Mouse (Mus musculus) heart, embryonic 14.5 days (tissue): ENCODE results near the gene Ank. TPM values are rescaled to one million over a fixed set of nuclear protein-coding genes. Genes with fewer than 3 reads are reported as not detected.

Experiments
- ATAC-seq: fragments of 200-750 bp; cut with Nextera tagmentation; 2 replicates; pipeline ENCODE4 v1.8.0; 2017; ENCODE audit warnings: low read depth, moderate TSS enrichment; ENCODE audit not compliant: insufficient number of reproducible peaks, insufficient read depth, low FRiP score
- H3K27ac ChIP-seq, 2 experiments: fragments of 200-500 bp in 1 of 2; fragments of 300-500 bp in 1 of 2; sonication (generic) in 1 of 2; replicated peaks in 1 of 2; 2 replicates each; pipeline ENCODE4 v1.5.1; 2012 to 2014; ENCODE audit warnings: low read depth in 2 of 2, low read length in 2 of 2, control low read depth in 1 of 2, mild to moderate bottlenecking in 1 of 2, mixed read lengths in 1 of 2; ENCODE audit not compliant: control insufficient read depth in 1 of 2, insufficient read depth in 1 of 2
- H3K27me3 ChIP-seq: fragments of 300-500 bp; sonication (generic); 2 replicates; pipeline ENCODE4 v1.6.1; 2014; ENCODE audit warnings: mild to moderate bottlenecking, low read length, control low read depth; ENCODE audit not compliant: control insufficient read depth, insufficient read depth
- H3K36me3 ChIP-seq: fragments of 300-500 bp; sonication (generic); 2 replicates; pipeline ENCODE4 v1.6.1; 2014; ENCODE audit warnings: mild to moderate bottlenecking, control low read depth, low read length, mixed read lengths; ENCODE audit not compliant: control insufficient read depth, insufficient read depth
- H3K4me1 ChIP-seq, 2 experiments: fragments of 200-500 bp in 1 of 2; fragments of 300-500 bp in 1 of 2; sonication (generic) in 1 of 2; 2 replicates each; pipeline ENCODE4 v1.6.1; 2012 to 2014; ENCODE audit warnings: low read length in 2 of 2, control low read depth in 1 of 2, mixed read lengths in 1 of 2; ENCODE audit not compliant: control insufficient read depth in 2 of 2, insufficient read depth in 2 of 2
- H3K4me2 ChIP-seq: fragments of 300-500 bp; sonication (generic); 2 replicates; pipeline ENCODE4 v1.6.1; 2014; ENCODE audit warnings: mild to moderate bottlenecking, low read length
- H3K4me3 ChIP-seq, 2 experiments: fragments of 200-500 bp in 1 of 2; fragments of 300-500 bp in 1 of 2; sonication (generic) in 1 of 2; 2 replicates each; pipeline ENCODE4 v1.5.1; 2012 to 2014; ENCODE audit warnings: low read length in 2 of 2, mild to moderate bottlenecking in 2 of 2, control low read depth in 1 of 2, low read depth in 1 of 2, moderate library complexity in 1 of 2; ENCODE audit not compliant: control insufficient read depth in 1 of 2, insufficient read depth in 1 of 2
- H3K9ac ChIP-seq: fragments of 300-500 bp; sonication (generic); 2 replicates; pipeline ENCODE4 v1.6.1; 2014; ENCODE audit warnings: mild to moderate bottlenecking, low read length
- H3K9me3 ChIP-seq: fragments of 300-500 bp; sonication (generic); 2 replicates; pipeline ENCODE4 v1.6.1; 2016; ENCODE audit warnings: low read length, control low read depth; ENCODE audit not compliant: control insufficient read depth
- WGBS: fragments of 180-500 bp; shearing (Covaris S2); extraction: QIAGEN DNeasy Blood & Tissue Kit; methylation state at CpG from one replicate; pipeline ENCODE4 v1.1.7; 2014; 5-methylcytosine and 5-hydroxymethylcytosine counted together
- polyA plus RNA-seq: library from polyadenylated mRNA; unstranded; fragments of >200 nt; fragmentation: Nextera tagmentation; extraction: Ambion mirVana; gene quantifications from 2 replicates; pipeline ENCODE4 v1.2.1, GENCODE M21; 2014

Ank gene
- polyA plus RNA-seq, 1 experiment from 2014 or later, result 15.9 TPM

- Histone ChIP-seq H3K9ac (no peak overlapping the region), H3K27me3 (no peaks in the 10 kb centered on the region), H3K9me3 (no peaks in the 10 kb centered on the region), H3K4me3 (no peak overlapping the region), H3K4me1 (peaks cover 22 to 35% of the 10 kb centered on the region in 2 experiments), H3K27ac (no peak overlapping the region), H3K36me3 (0 out of 2 replicates have a peak, but pooled peaks cover 8% of the 10 kb centered on the region), H3K4me2 (no peak overlapping the region)
- ATAC-seq, result no peak
- 61% methylated on average over 10 of the region's 10 CpGs for WGBS
Observed at GRCm38 (mm10) chr15:27552129-27552700, 85.7 kb downstream of the Ank start.

GRCm38 (mm10) chr15:27553554-27553953, 87.1 kb downstream of the Ank start:
- H3K27me3 ChIP-seq, result no peaks in the 10 kb centered on the region
- no peak for ATAC-seq
- peaks cover 18 to 24% of the 10 kb centered on the region in 2 experiments for H3K4me1 ChIP-seq
- WGBS, result 88% methylated on average over 5 of the region's 5 CpGs
- no peaks in the 10 kb centered on the region for H3K9me3 ChIP-seq
- no peak overlapping the region for H3K4me3 ChIP-seq
- 0 out of 2 replicates have a peak, but pooled peaks cover 8% of the 10 kb centered on the region for H3K36me3 ChIP-seq
- no peak overlapping the region for H3K27ac ChIP-seq
- H3K9ac ChIP-seq, result no peak overlapping the region
- H3K4me2 ChIP-seq, result no peak overlapping the region

GRCm38 (mm10) chr15:27558456-27559147, 92.1 kb downstream of the Ank start:
- no peak overlapping the region for H3K27ac ChIP-seq
- no peak overlapping the region for H3K9ac ChIP-seq
- H3K4me2 ChIP-seq, result no peak overlapping the region
- WGBS, result 71% methylated on average over 16 of the region's 16 CpGs
- H3K4me1 ChIP-seq, result peaks cover 0 to 2% of the 10 kb centered on the region in 2 experiments; a peak in 1 of 4 replicates
- H3K27me3 ChIP-seq, result no peaks in the 10 kb centered on the region
- no peaks in the 10 kb centered on the region for H3K9me3 ChIP-seq
- 0 out of 2 replicates have a peak, but pooled peaks cover 8% of the 10 kb centered on the region for H3K36me3 ChIP-seq
- ATAC-seq, result no peak
- H3K4me3 ChIP-seq, result no peak overlapping the region

GRCm38 (mm10) chr15:27560315-27560714, 93.8 kb downstream of the Ank start:
- no peaks in the 10 kb centered on the region for H3K9me3 ChIP-seq
- peaks cover 18% of the 10 kb centered on the region for H3K36me3 ChIP-seq
- H3K27ac ChIP-seq, result no peak overlapping the region
- no peak overlapping the region for H3K9ac ChIP-seq
- H3K4me3 ChIP-seq, result no peak overlapping the region
- 81% methylated on average over 11 of the region's 11 CpGs for WGBS
- peaks cover 0 to 2% of the 10 kb centered on the region in 2 experiments; a peak in 1 of 4 replicates for H3K4me1 ChIP-seq
- ATAC-seq, result no peak
- no peaks in the 10 kb centered on the region for H3K27me3 ChIP-seq
- no peak overlapping the region for H3K4me2 ChIP-seq

GRCm38 (mm10) chr15:27564106-27565100, 97.9 kb downstream of the Ank start:
- Histone ChIP-seq H3K9me3 (no peaks in the 10 kb centered on the region), H3K4me1 (no peaks in the 10 kb centered on the region), H3K36me3 (peaks cover 50% of the 10 kb centered on the region), H3K27me3 (no peaks in the 10 kb centered on the region), H3K4me3 (no peak overlapping the region), H3K4me2 (no peak overlapping the region), H3K27ac (no peak overlapping the region), H3K9ac (no peak overlapping the region)
- 90% methylated on average over 14 of the region's 14 CpGs for WGBS
- ATAC-seq, result no peak

- no peaks in the 10 kb centered on the region for H3K9me3 ChIP-seq
- no peak for ATAC-seq
- H3K4me1 ChIP-seq, result no peaks in the 10 kb centered on the region
- H3K27ac ChIP-seq, result no peak overlapping the region
- no peak overlapping the region for H3K4me3 ChIP-seq
- no peaks in the 10 kb centered on the region for H3K27me3 ChIP-seq
- H3K36me3 ChIP-seq, result peaks cover 58% of the 10 kb centered on the region
- WGBS, result 87% methylated on average over 10 of the region's 10 CpGs
- no peak overlapping the region for H3K4me2 ChIP-seq
- no peak overlapping the region for H3K9ac ChIP-seq
Observed at GRCm38 (mm10) chr15:27565626-27566185, 99.2 kb downstream of the Ank start.

GRCm38 (mm10) chr15:27567356-27567755, 100.9 kb downstream of the Ank start:
- Histone ChIP-seq H3K4me3 (no peak overlapping the region), H3K4me1 (no peaks in the 10 kb centered on the region; a peak in 1 of 4 replicates), H3K27ac (no peak overlapping the region), H3K4me2 (no peak overlapping the region), H3K36me3 (peaks cover 68% of the 10 kb centered on the region), H3K27me3 (no peaks in the 10 kb centered on the region), H3K9me3 (no peaks in the 10 kb centered on the region), H3K9ac (no peak overlapping the region)
- ATAC-seq, result no peak
- WGBS, result 90% methylated on average over 16 of the region's 16 CpGs
